In genomic region chr12:31966405-31966804, GRCm38 (mm10) we compare ENCODE assay signal across 1 mouse cellular context.
TF ChIP-seq lines count a peak whose summit lies in the region.

No protein-coding gene starts in this region.

TF ChIP-seq in MEL, 35 proteins besides CTCF, POLR2A, EP300 and RAD21 (continued from another document):
- no peak for TF ChIP-seq USF2 (IDR thresholded peaks at IDR 0.05; ENCODE audit: borderline replicate concordance in 1 of 2, insufficient read depth in 1 of 2, low read depth in 1 of 2, low read length in 2 of 2)
